Mouse (Mus musculus): ENCODE measurements at regions not wholly inside any gene's neighbourhood (a gene's known extent, or its start where the extent isn't known, plus 50 kb on each side); places are given as distances from the start of the nearest gene placed in this dataset.

GRCm38 (mm10) chr2:115070123-115070522 lies 415.4 kb upstream of the Dph6 start:
- Histone ChIP-seq H3K27ac (ENCODE audit: control insufficient read depth, low read depth, low read length) (no peak overlapping the region), H3K36me3 (ENCODE audit: control insufficient read depth in 1 of 2, insufficient read depth in 2 of 2, low read length in 2 of 2) (no peaks in the 10 kb centered on the region), H3K9me3 (replicated peaks; ENCODE audit: insufficient read depth, low read length) (no peaks in the 10 kb centered on the region), H3K27me3 (ENCODE audit: control insufficient read depth in 1 of 2, insufficient read depth in 2 of 2, low read length in 2 of 2) (peaks cover 0 to 2% of the 10 kb centered on the region in 2 experiments; a peak in 1 of 4 replicates), H3K9ac (ENCODE audit: control insufficient read depth, low read depth, low read length, poor library complexity, severe bottlenecking) (no peak overlapping the region), H3K4me3 (ENCODE audit: control insufficient read depth in 1 of 2, insufficient read depth in 1 of 2, low read depth in 2 of 2, low read length in 2 of 2) (no peak overlapping the region), H3K4me1 (ENCODE audit: control insufficient read depth in 1 of 2, insufficient read depth in 2 of 2, low read length in 2 of 2) (no peaks in the 10 kb centered on the region), H3K79me2 (ENCODE audit: control insufficient read depth, insufficient read depth, low read length, poor library complexity) (no peaks in the 10 kb centered on the region)
- TF ChIP-seq SIN3A (IDR thresholded peaks at IDR 0.05; ENCODE audit: low read length) (no peak), HCFC1 (IDR thresholded peaks at IDR 0.05; ENCODE audit: low read depth, low read length) (no peak)
- no peak for DNase-seq (ENCODE audit: low read depth, low spot score)

- Histone ChIP-seq H3K79me2 (ENCODE audit: control insufficient read depth, insufficient read depth, low read length, poor library complexity) (no peaks in the 10 kb centered on the region), H3K27ac (ENCODE audit: control insufficient read depth, low read depth, low read length) (no peak overlapping the region), H3K36me3 (ENCODE audit: control insufficient read depth in 1 of 2, insufficient read depth in 2 of 2, low read length in 2 of 2) (no peaks in the 10 kb centered on the region), H3K27me3 (ENCODE audit: control insufficient read depth in 1 of 2, insufficient read depth in 2 of 2, low read length in 2 of 2) (peaks cover 0 to 2% of the 10 kb centered on the region in 2 experiments; a peak in 1 of 4 replicates), H3K9me3 (replicated peaks; ENCODE audit: insufficient read depth, low read length) (no peaks in the 10 kb centered on the region), H3K4me1 (ENCODE audit: control insufficient read depth in 1 of 2, insufficient read depth in 2 of 2, low read length in 2 of 2) (no peaks in the 10 kb centered on the region), H3K9ac (ENCODE audit: control insufficient read depth, low read depth, low read length, poor library complexity, severe bottlenecking) (no peak overlapping the region), H3K4me3 (ENCODE audit: control insufficient read depth in 1 of 2, insufficient read depth in 1 of 2, low read depth in 2 of 2, low read length in 2 of 2) (no peak overlapping the region)
- DNase-seq (ENCODE audit: low read depth, low spot score) = no peak
- TF ChIP-seq MAX (IDR thresholded peaks at IDR 0.05; ENCODE audit: low read length) (no peak), RCOR1 (IDR thresholded peaks at IDR 0.05; ENCODE audit: low read depth, low read length) (no peak), MEF2A (IDR thresholded peaks at IDR 0.05; ENCODE audit: extremely low read depth, insufficient replicate concordance, low read depth, low read length, poor library complexity, severe bottlenecking) (no peak), MYB (IDR thresholded peaks at IDR 0.05; ENCODE audit: low read depth, low read length) (no peak), TAL1 (IDR thresholded peaks at IDR 0.05; ENCODE audit: low read length) (no peak), ZC3H11A (IDR thresholded peaks at IDR 0.05; ENCODE audit: low read depth, low read length) (no peak), NRF1 (IDR thresholded peaks at IDR 0.05; ENCODE audit: insufficient read depth, low read depth, low read length, poor library complexity, severe bottlenecking) (no peak), MXI1 (IDR thresholded peaks at IDR 0.05; ENCODE audit: low read depth, low read length) (no peak), RAD21 (IDR thresholded peaks at IDR 0.05; ENCODE audit: low read depth, low read length) (no peak), CHD2 (IDR thresholded peaks at IDR 0.05; ENCODE audit: low read length) (no peak), GABPA (IDR thresholded peaks at IDR 0.05; ENCODE audit: low read depth, low read length) (no peak)
These were observed 415.9 kb upstream of the Dph6 start for GRCm38 (mm10) chr2:115070666-115071065.

- Histone ChIP-seq H3K9me3 (replicated peaks; ENCODE audit: insufficient read depth, low read length) (no peaks in the 10 kb centered on the region), H3K36me3 (ENCODE audit: control insufficient read depth in 1 of 2, insufficient read depth in 2 of 2, low read length in 2 of 2) (no peaks in the 10 kb centered on the region), H3K4me3 (ENCODE audit: control insufficient read depth in 1 of 2, insufficient read depth in 1 of 2, low read depth in 2 of 2, low read length in 2 of 2) (no peak overlapping the region), H3K4me1 (ENCODE audit: control insufficient read depth in 1 of 2, insufficient read depth in 2 of 2, low read length in 2 of 2) (no peaks in the 10 kb centered on the region), H3K27me3 (ENCODE audit: control insufficient read depth in 1 of 2, insufficient read depth in 2 of 2, low read length in 2 of 2) (no peaks in the 10 kb centered on the region), H3K9ac (ENCODE audit: control insufficient read depth, low read depth, low read length, poor library complexity, severe bottlenecking) (no peak overlapping the region), H3K79me2 (ENCODE audit: control insufficient read depth, insufficient read depth, low read length, poor library complexity) (no peaks in the 10 kb centered on the region), H3K27ac (ENCODE audit: control insufficient read depth, low read depth, low read length) (no peak overlapping the region)
- DNase-seq (ENCODE audit: low read depth, low spot score) = no peak
- TF ChIP-seq ZC3H11A (IDR thresholded peaks at IDR 0.05; ENCODE audit: low read depth, low read length) (no peak), ZMIZ1 (IDR thresholded peaks at IDR 0.05; ENCODE audit: low read depth, low read length) (no peak), TBP (IDR thresholded peaks at IDR 0.05; ENCODE audit: low read depth, low read length) (no peak), MAFK (IDR thresholded peaks at IDR 0.05; ENCODE audit: borderline replicate concordance, low read depth, low read length) (no peak), ZKSCAN1 (IDR thresholded peaks at IDR 0.05; ENCODE audit: low read depth, low read length) (no peak), CTCF (IDR thresholded peaks at IDR 0.05 in 2 of 3, conservative IDR thresholded peaks at IDR 0.05 in 1 of 3; ENCODE audit: control insufficient read depth in 1 of 3, insufficient read depth in 1 of 3, low read depth in 2 of 3, low read length in 3 of 3, poor library complexity in 1 of 3, severe bottlenecking in 1 of 3) (no peak), POLR2A (IDR thresholded peaks at IDR 0.05; ENCODE audit: control insufficient read depth in 1 of 2, insufficient read depth in 1 of 2, low read depth in 1 of 2, low read length in 2 of 2, poor library complexity in 1 of 2) (no peak), MYC (IDR thresholded peaks at IDR 0.05; ENCODE audit: low read depth, low read length) (no peak), SMC3 (IDR thresholded peaks at IDR 0.05; ENCODE audit: low read depth, low read length) (no peak), NRF1 (IDR thresholded peaks at IDR 0.05; ENCODE audit: insufficient read depth, low read depth, low read length, poor library complexity, severe bottlenecking) (no peak), BHLHE40 (IDR thresholded peaks at IDR 0.05; ENCODE audit: borderline replicate concordance, low read depth, low read length) (no peak), JUND (IDR thresholded peaks at IDR 0.05; ENCODE audit: low read depth, low read length) (no peak), SIN3A (IDR thresholded peaks at IDR 0.05; ENCODE audit: low read length) (no peak), NELFE (IDR thresholded peaks at IDR 0.05; ENCODE audit: low read depth, low read length) (no peak), RCOR1 (IDR thresholded peaks at IDR 0.05; ENCODE audit: low read depth, low read length) (no peak), UBTF (IDR thresholded peaks at IDR 0.05; ENCODE audit: borderline replicate concordance, insufficient read depth, low read depth, low read length) (no peak), CHD1 (IDR thresholded peaks at IDR 0.05; ENCODE audit: low read depth, low read length) (no peak)
These were observed 427.0 kb upstream of the Dph6 start for GRCm38 (mm10) chr2:115081563-115082291.

All from MEL (cell line).